Mouse (Mus musculus): ENCODE measurements around the gene Slc7a4. TPM values are rescaled to one million over a fixed set of nuclear protein-coding genes. Genes with fewer than 3 reads are reported as not detected.
"Not testable (repeated sequence)": the region's sequence is repeated elsewhere in the genome, so short reads cannot be mapped to it uniquely, and the experiment has no call there.

Slc7a4 gene
- total and polyA plus RNA-seq, 3 experiments, result 1.3 TPM; not detected in 2

DNA sequence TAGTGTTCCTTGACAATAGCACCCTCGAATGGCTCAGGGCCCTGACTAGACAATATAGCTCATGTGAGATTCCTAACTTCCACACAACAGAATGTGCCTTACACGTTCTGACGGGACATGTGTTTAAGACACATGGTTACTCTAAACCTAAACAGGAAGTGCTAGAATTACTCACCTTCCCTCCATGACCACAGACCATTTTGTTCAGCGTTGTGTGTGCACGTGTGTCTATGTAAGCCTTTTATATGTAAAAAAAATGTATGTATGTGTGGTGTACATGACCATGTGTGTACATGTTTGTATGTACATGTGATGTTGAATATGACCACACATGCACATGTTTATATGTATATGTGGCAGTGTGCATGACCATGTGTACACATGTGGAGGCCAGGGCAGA lies 33.2 kb upstream of the Slc7a4 start:
- no peak overlapping the region for H3K9ac ChIP-seq (ENCODE audit: insufficient read depth, low read depth)
- TF ChIP-seq MAX (IDR thresholded peaks at IDR 0.05; ENCODE audit: low read length) (peak; percentile 56), MYC (IDR thresholded peaks at IDR 0.05; ENCODE audit: low read depth, low read length) (peak; percentile 16; the same call in 1 of the 2 replicates), BHLHE40 (IDR thresholded peaks at IDR 0.05; ENCODE audit: low read depth, low read length) (peak; percentile 35; the same call in 1 of the 2 replicates), SIN3A (IDR thresholded peaks at IDR 0.05; ENCODE audit: low read length) (no peak), CHD1 (IDR thresholded peaks at IDR 0.05; ENCODE audit: low read depth, low read length) (no peak), GABPA (IDR thresholded peaks at IDR 0.05; ENCODE audit: insufficient replicate concordance, low read depth, low read length) (no peak), ZKSCAN1 (IDR thresholded peaks at IDR 0.05; ENCODE audit: borderline replicate concordance, low read depth, low read length) (no peak), MXI1 (IDR thresholded peaks at IDR 0.05; ENCODE audit: low read depth, low read length) (no peak), RCOR1 (conservative IDR thresholded peaks at IDR 0.05; ENCODE audit: low read depth, low read length) (no peak)
- H3K9me3 ChIP-seq (replicated peaks; ENCODE audit: low read length), result no peaks in the 10 kb centered on the region
- peaks cover 10 to 14% of the 10 kb centered on the region in 2 experiments for H3K4me1 ChIP-seq (ENCODE audit: control insufficient read depth in 1 of 2, insufficient read depth in 2 of 2)
- no peak for DNase-seq (ENCODE audit: extremely low read depth)
- H3K36me3 ChIP-seq (replicated peaks in 1 of 2; ENCODE audit: control insufficient read depth in 1 of 2, insufficient read depth in 1 of 2, low read length in 1 of 2), result peaks cover 0 to 3% of the 10 kb centered on the region in 2 experiments
- dilution Hi-C loops (cut with MboI; ENCODE audit: extremely low pct_ligation_motif_present, extremely low pct_unique_long_range_greater_than_20kb, low sequenced_read_pairs) (no loop called here), in situ Hi-C loops (cut with MboI; ENCODE audit: low pct_ligation_motif_present, low pct_unique_long_range_greater_than_20kb, low sequenced_read_pairs) (loop anchor here (5.0 kb wide), 1 partner anchor 59 kb away; no protein-coding TSS in a partner anchor)
- H3K4me3 ChIP-seq (replicated peaks in 1 of 3; ENCODE audit: low read depth in 2 of 3, low read length in 2 of 3, poor library complexity in 1 of 3), result no peak overlapping the region
- peaks cover 21% of the 10 kb centered on the region for H3K79me2 ChIP-seq (replicated peaks; ENCODE audit: control insufficient read depth, extremely low read depth, insufficient read depth, poor library complexity, severe bottlenecking)
- no peak overlapping the region for H3K27ac ChIP-seq (ENCODE audit: insufficient read depth, low read depth)
- no peaks in the 10 kb centered on the region for H3K27me3 ChIP-seq (replicated peaks)
- no peak overlapping the region for H3K4me2 ChIP-seq (ENCODE audit: insufficient read depth, low read depth, poor library complexity, severe bottlenecking)

DNA sequence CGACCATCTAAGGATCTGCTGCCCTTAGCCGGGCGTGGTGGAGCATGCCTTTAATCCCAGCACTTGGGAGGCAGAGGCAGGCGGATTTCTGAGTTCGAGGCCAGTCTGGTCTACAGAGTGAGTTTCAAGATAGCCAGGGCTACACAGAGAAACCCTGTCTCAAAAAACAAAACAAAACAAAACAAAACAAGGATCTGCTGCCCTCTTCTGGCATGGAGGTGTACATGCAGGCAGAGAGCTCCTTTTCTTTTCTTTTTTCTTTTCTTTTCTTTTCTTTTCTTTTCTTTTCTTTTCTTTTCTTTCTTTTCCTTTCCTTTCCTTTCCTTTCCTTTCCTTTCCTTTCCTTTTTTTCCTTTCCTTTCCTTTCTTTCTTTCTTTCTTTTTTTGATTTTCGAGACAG lies 31.7 kb upstream of the Slc7a4 start:
- DNase-seq (ENCODE audit: extremely low read depth), result peak; percentile 30
- H3K27ac ChIP-seq (ENCODE audit: insufficient read depth, low read depth); H3K4me2 ChIP-seq (ENCODE audit: insufficient read depth, low read depth, poor library complexity, severe bottlenecking); H3K4me1 ChIP-seq (ENCODE audit: control insufficient read depth in 1 of 2, insufficient read depth in 2 of 2); H3K36me3 ChIP-seq (replicated peaks in 1 of 2; ENCODE audit: control insufficient read depth in 1 of 2, insufficient read depth in 1 of 2, low read length in 1 of 2); H3K4me3 ChIP-seq (replicated peaks in 1 of 3; ENCODE audit: low read depth in 2 of 3, low read length in 2 of 3, poor library complexity in 1 of 3); H3K9ac ChIP-seq (ENCODE audit: insufficient read depth, low read depth); H3K79me2 ChIP-seq (replicated peaks; ENCODE audit: control insufficient read depth, extremely low read depth, insufficient read depth, poor library complexity, severe bottlenecking); H3K27me3 ChIP-seq (replicated peaks); H3K9me3 ChIP-seq (replicated peaks; ENCODE audit: low read length); dilution Hi-C loops (cut with MboI; ENCODE audit: extremely low pct_ligation_motif_present, extremely low pct_unique_long_range_greater_than_20kb, low sequenced_read_pairs): not testable (repeated sequence)
- in situ Hi-C loops (cut with MboI; ENCODE audit: low pct_ligation_motif_present, low pct_unique_long_range_greater_than_20kb, low sequenced_read_pairs), result loop anchor here (5.0 kb wide), 1 partner anchor 57 kb away; no protein-coding TSS in a partner anchor
- TF ChIP-seq CTCF (conservative IDR thresholded peaks at IDR 0.05 in 1 of 2, IDR thresholded peaks at IDR 0.05 in 1 of 2; ENCODE audit: low read depth in 2 of 2, low read length in 2 of 2) (peak; percentile 38 to 56), RAD21 (IDR thresholded peaks at IDR 0.05; ENCODE audit: low read depth, low read length) (peak; percentile 41), SMC3 (IDR thresholded peaks at IDR 0.05; ENCODE audit: low read depth, low read length) (peak; percentile 34; the same call in 1 of the 2 replicates)

DNA sequence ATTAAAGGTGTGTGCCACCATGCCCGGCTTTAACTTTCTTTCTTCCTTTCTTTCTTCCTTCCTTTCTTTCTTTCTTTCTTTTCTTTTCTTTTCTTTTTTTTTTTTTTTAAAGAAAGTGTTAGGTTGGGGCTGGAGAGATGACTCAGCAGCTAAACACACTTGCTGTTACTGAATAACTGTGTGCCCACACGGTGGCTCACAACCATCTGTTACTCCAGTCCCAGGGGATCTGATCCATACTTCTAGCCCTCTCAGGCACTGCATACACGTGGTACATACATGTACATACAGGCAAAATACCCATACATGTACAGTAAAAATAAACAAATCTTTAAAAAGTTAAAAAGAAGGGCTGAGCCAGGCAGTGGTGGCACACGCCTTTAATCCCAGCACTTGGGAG lies 28.4 kb upstream of the Slc7a4 start:
- DNase-seq (ENCODE audit: extremely low read depth), result no peak
- Histone ChIP-seq H3K27me3 (replicated peaks) (peaks cover 7% of the 10 kb centered on the region), H3K36me3 (replicated peaks in 1 of 2; ENCODE audit: control insufficient read depth in 1 of 2, insufficient read depth in 1 of 2, low read length in 1 of 2) (no peaks in the 10 kb centered on the region), H3K9ac (ENCODE audit: insufficient read depth, low read depth) (no peak overlapping the region), H3K27ac (ENCODE audit: insufficient read depth, low read depth) (no peak overlapping the region), H3K4me2 (ENCODE audit: insufficient read depth, low read depth, poor library complexity, severe bottlenecking) (no peak overlapping the region), H3K79me2 (replicated peaks; ENCODE audit: control insufficient read depth, extremely low read depth, insufficient read depth, poor library complexity, severe bottlenecking) (no peaks in the 10 kb centered on the region), H3K9me3 (replicated peaks; ENCODE audit: low read length) (peaks cover 18% of the 10 kb centered on the region), H3K4me1 (ENCODE audit: control insufficient read depth in 1 of 2, insufficient read depth in 2 of 2) (peaks cover 0 to 5% of the 10 kb centered on the region in 2 experiments; a peak in 2 of 4 replicates), H3K4me3 (replicated peaks in 1 of 3; ENCODE audit: low read depth in 2 of 3, low read length in 2 of 3, poor library complexity in 1 of 3) (no peak overlapping the region)
- dilution Hi-C loops (cut with MboI; ENCODE audit: extremely low pct_ligation_motif_present, extremely low pct_unique_long_range_greater_than_20kb, low sequenced_read_pairs), result no loop called here
- in situ Hi-C loops (cut with MboI; ENCODE audit: low pct_ligation_motif_present, low pct_unique_long_range_greater_than_20kb, low sequenced_read_pairs), result no loop called here
- TF ChIP-seq MAZ (IDR thresholded peaks at IDR 0.05; ENCODE audit: low read depth, low read length) (no peak), E2F4 (IDR thresholded peaks at IDR 0.05; ENCODE audit: insufficient replicate concordance, low read depth, low read length) (no peak), EP300 (IDR thresholded peaks at IDR 0.05; ENCODE audit: low read length) (no peak), KAT2A (IDR thresholded peaks at IDR 0.05; ENCODE audit: insufficient replicate concordance, low read length) (no peak), MEF2A (IDR thresholded peaks at IDR 0.05; ENCODE audit: borderline replicate concordance, low read depth, low read length) (no peak), TCF12 (IDR thresholded peaks at IDR 0.05; ENCODE audit: low read depth, low read length) (no peak), RCOR1 (conservative IDR thresholded peaks at IDR 0.05; ENCODE audit: low read depth, low read length) (no peak), ELF1 (IDR thresholded peaks at IDR 0.05; ENCODE audit: low read depth, low read length) (no peak), ETS1 (conservative IDR thresholded peaks at IDR 0.05; ENCODE audit: low read depth, low read length) (no peak), NRF1 (IDR thresholded peaks at IDR 0.05; ENCODE audit: low read depth, low read length) (no peak), ZKSCAN1 (IDR thresholded peaks at IDR 0.05; ENCODE audit: borderline replicate concordance, low read depth, low read length) (no peak), POLR2A (IDR thresholded peaks at IDR 0.05; ENCODE audit: low read depth, low read length) (no peak), USF1 (IDR thresholded peaks at IDR 0.05; ENCODE audit: low read depth, low read length) (no peak), JUND (conservative IDR thresholded peaks at IDR 0.05; ENCODE audit: low read depth, low read length) (no peak)
